Mouse (Mus musculus) spleen, postnatal 10 days (tissue): Measurements from ENCODE around the gene Rtl8b.
"Not testable (repeated sequence)": the region's sequence is repeated elsewhere in the genome, so short reads cannot be mapped to it uniquely, and the experiment has no call there.

Experiments
- DNase-seq, 2 experiments: peaks; one replicate each; pipeline ENCODE4 v3.0.0; 2021 to 2022; ENCODE audit warnings: low spot score in 2 of 2

The Rtl8b gene

GRCm38 (mm10) chrX:53670294-53670693, at the start of gene Rtl8b:
TSS of gene Rtl8b (minus strand) at chrX:53670408.
- peak; percentile 8 to 62 for DNase-seq

GRCm38 (mm10) chrX:53716323-53717182, 46.3 kb upstream of the Rtl8b start:
- peak in 1 of 2 experiments; percentile 10 for DNase-seq

GRCm38 (mm10) chrX:53715942-53716322, 45.7 kb upstream of the Rtl8b start:
- no peak for DNase-seq

- DNase-seq, result no peak
Measured at GRCm38 (mm10) chrX:53702673-53703072, 32.5 kb upstream of the Rtl8b start.

GRCm38 (mm10) chrX:53699225-53699624, 29.0 kb upstream of the Rtl8b start:
- DNase-seq, result no peak

GRCm38 (mm10) chrX:53694008-53694777, 24.0 kb upstream of the Rtl8b start:
- DNase-seq, result no peak

- DNase-seq, result no peak
Measured at GRCm38 (mm10) chrX:53693141-53693540, 22.9 kb upstream of the Rtl8b start.

GRCm38 (mm10) chrX:53692065-53692464, 21.9 kb upstream of the Rtl8b start:
- DNase-seq, result no peak

- not testable (repeated sequence) for DNase-seq
Measured at GRCm38 (mm10) chrX:53684676-53685075, 14.5 kb upstream of the Rtl8b start.

- not testable (repeated sequence) for DNase-seq
Measured at GRCm38 (mm10) chrX:53682650-53683049, 12.4 kb upstream of the Rtl8b start.

GRCm38 (mm10) chrX:53676943-53677342, 6.7 kb upstream of the Rtl8b start:
- DNase-seq, result peak; percentile 48 to 71

GRCm38 (mm10) chrX:53670696-53671095, 488 bp upstream of the Rtl8b start:
- DNase-seq, result not testable (repeated sequence)

- not testable (repeated sequence) for DNase-seq
Measured at GRCm38 (mm10) chrX:53669557-53670270, 494 bp downstream of the Rtl8b start.

- DNase-seq, result not testable (repeated sequence)
Measured at GRCm38 (mm10) chrX:53652917-53653316, 17.3 kb downstream of the Rtl8b start.

GRCm38 (mm10) chrX:53645885-53646284, 24.3 kb downstream of the Rtl8b start:
- DNase-seq, result no peak

GRCm38 (mm10) chrX:53642980-53643961, 26.9 kb downstream of the Rtl8b start, which contains the start of gene Rtl8a:
TSS of gene Rtl8a (minus strand) at chrX:53643682.
- peak; percentile 13 to 72 for DNase-seq

- DNase-seq, result not testable (repeated sequence)
Measured at GRCm38 (mm10) chrX:53642604-53642979, 27.6 kb downstream of the Rtl8b start.

- not testable (repeated sequence) for DNase-seq
Measured at GRCm38 (mm10) chrX:53638107-53638506, 32.1 kb downstream of the Rtl8b start.
